ENCODE assay signal across 25 mouse cellular contexts in genomic region chr5:30717506-30717905, GRCm38 (mm10). TPM values are rescaled to one million over a fixed set of nuclear protein-coding genes. Genes with fewer than 3 reads are reported as not detected.
DNase-seq lines count a peak whose midpoint lies in the region; ATAC-seq and TF ChIP-seq lines count a peak whose summit lies in the region.
"Had no signal": no experiment of that assay in that cellular context is flagged by ENCODE, and none has a peak within 500 bp of the region (broad histone marks: within the 10 kb centered on the region; RNA-seq: fewer than 3 reads in every experiment).

No protein-coding gene starts in this region.

- no peaks in the 10 kb centered on the region for H3K9me3 ChIP-seq in forebrain, embryonic 12.5 days
- no peaks in the 10 kb centered on the region for H3K9me3 ChIP-seq in forebrain, embryonic 16.5 days (ENCODE audit: control insufficient read depth, low read length)
- no peaks in the 10 kb centered on the region for H3K9me3 ChIP-seq in midbrain, embryonic 10.5 days (replicated peaks)
- H3K9me3 ChIP-seq in midbrain, postnatal 0 days (ENCODE audit: low read length), result no peaks in the 10 kb centered on the region
- no peaks in the 10 kb centered on the region for H3K9me3 ChIP-seq in forebrain, embryonic 15.5 days
- H3K9me3 ChIP-seq in neural tube, embryonic 13.5 days, result no peaks in the 10 kb centered on the region
- H3K9me3 ChIP-seq: embryonic facial prominence, embryonic 13.5 days; heart, embryonic 15.5 days; intestine, embryonic 15.5 days; limb, embryonic 13.5 days; liver, embryonic 12.5 days had no signal

- peak overlapping the region; percentile 78; the same call in 1 of the 2 replicates for H3K27ac ChIP-seq in forebrain, embryonic 12.5 days
- H3K27ac ChIP-seq in forebrain, embryonic 16.5 days (ENCODE audit: low read length), result no peak overlapping the region
- H3K27ac ChIP-seq in midbrain, embryonic 10.5 days (replicated peaks), result peak overlapping the region; percentile 90
- no peak overlapping the region for H3K27ac ChIP-seq in midbrain, postnatal 0 days (ENCODE audit: low read depth, low read length)
- peak overlapping the region; percentile 73 for H3K27ac ChIP-seq in forebrain, embryonic 15.5 days (replicated peaks)
- H3K27ac ChIP-seq in neural tube, embryonic 13.5 days (replicated peaks), result peak overlapping the region; percentile 78; the same call in 1 of the 2 replicates
- H3K27ac ChIP-seq: embryonic facial prominence, embryonic 13.5 days; gastrocnemius, adult 2 months; heart, embryonic 15.5 days; intestine, embryonic 15.5 days; limb, embryonic 13.5 days; liver, embryonic 12.5 days had no signal

- 0 out of 2 replicates have a peak overlapping the region, but pooled peaks have one; percentile 34 for H3K4me2 ChIP-seq in forebrain, embryonic 12.5 days
- no peak overlapping the region for H3K4me2 ChIP-seq in forebrain, embryonic 16.5 days (ENCODE audit: low read length)
- H3K4me2 ChIP-seq in midbrain, postnatal 0 days (ENCODE audit: low read depth, low read length, poor library complexity, severe bottlenecking), result no peak overlapping the region
- H3K4me2 ChIP-seq in forebrain, embryonic 15.5 days (replicated peaks), result peak overlapping the region; percentile 15; the same call in 1 of the 2 replicates
- no peak overlapping the region for H3K4me2 ChIP-seq in neural tube, embryonic 13.5 days
- H3K4me2 ChIP-seq: embryonic facial prominence, embryonic 13.5 days; heart, embryonic 15.5 days; intestine, embryonic 15.5 days; limb, embryonic 13.5 days; liver, embryonic 12.5 days had no signal

- no peaks in the 10 kb centered on the region for H3K27me3 ChIP-seq in forebrain, embryonic 12.5 days
- no peaks in the 10 kb centered on the region for H3K27me3 ChIP-seq in forebrain, embryonic 16.5 days (replicated peaks; ENCODE audit: control insufficient read depth, insufficient read depth, low read length)
- H3K27me3 ChIP-seq in midbrain, embryonic 10.5 days (ENCODE audit: low read depth, poor library complexity, severe bottlenecking), result peaks cover 9% of the 10 kb centered on the region
- no peaks in the 10 kb centered on the region for H3K27me3 ChIP-seq in midbrain, postnatal 0 days (ENCODE audit: insufficient read depth, low read length)
- no peaks in the 10 kb centered on the region for H3K27me3 ChIP-seq in forebrain, embryonic 15.5 days
- no peaks in the 10 kb centered on the region for H3K27me3 ChIP-seq in neural tube, embryonic 13.5 days

- WGBS in forebrain, embryonic 12.5 days, result 86% methylated on average over 4 of the region's 4 CpGs
- WGBS in forebrain, embryonic 16.5 days, result 82% methylated on average over 4 of the region's 4 CpGs
- WGBS in midbrain, embryonic 10.5 days, result 88% methylated on average over 4 of the region's 4 CpGs
- WGBS in midbrain, postnatal 0 days, result 90% methylated on average over 4 of the region's 4 CpGs
- WGBS in forebrain, embryonic 15.5 days, result 85% methylated on average over 4 of the region's 4 CpGs
- WGBS in neural tube, embryonic 13.5 days, result 83% methylated on average over 4 of the region's 4 CpGs

- TF ChIP-seq CTCF in midbrain, postnatal 0 days (IDR thresholded peaks at IDR 0.05), result no peak

- DNase-seq in midbrain, embryonic 10.5 days (ENCODE audit: low spot score), result no peak
- no peak for DNase-seq in midbrain, postnatal 0 days (ENCODE audit: low spot score)
- DNase-seq in cerebellum, postnatal 14 days, result no peak
- DNase-seq: adrenal gland, postnatal 10 days; cerebellum, adult 18-20 months; cerebellum, postnatal 25 days; gastrocnemius, adult 2 months; heart, postnatal 4 days; kidney, postnatal 36 days; lung, adult 18-20 months; lung, postnatal 14 days; thymus, adult 18-20 months; thymus, postnatal 36 days had no signal

- ATAC-seq in forebrain, embryonic 12.5 days (ENCODE audit: low FRiP score), result no peak
- ATAC-seq in forebrain, embryonic 16.5 days, result no peak
- no peak for ATAC-seq in midbrain, postnatal 0 days (ENCODE audit: low FRiP score)
- ATAC-seq in forebrain, embryonic 15.5 days (replicated peaks), result no peak
- no peak for ATAC-seq in neural tube, embryonic 13.5 days (ENCODE audit: low read depth)
- ATAC-seq: intestine, embryonic 15.5 days; liver, embryonic 12.5 days had no signal

- no peak overlapping the region for H3K9ac ChIP-seq in forebrain, embryonic 12.5 days
- no peak overlapping the region for H3K9ac ChIP-seq in forebrain, embryonic 16.5 days (replicated peaks; ENCODE audit: low read depth, low read length)
- no peak overlapping the region for H3K9ac ChIP-seq in midbrain, postnatal 0 days (replicated peaks; ENCODE audit: low read length, poor library complexity, severe bottlenecking)
- H3K9ac ChIP-seq in forebrain, embryonic 15.5 days (replicated peaks), result no peak overlapping the region
- no peak overlapping the region for H3K9ac ChIP-seq in neural tube, embryonic 13.5 days
- H3K9ac ChIP-seq: embryonic facial prominence, embryonic 13.5 days; heart, embryonic 15.5 days; intestine, embryonic 15.5 days; limb, embryonic 13.5 days; liver, embryonic 12.5 days had no signal

- H3K4me1 ChIP-seq in forebrain, embryonic 12.5 days, result peaks cover 46% of the 10 kb centered on the region
- H3K4me1 ChIP-seq in forebrain, embryonic 16.5 days (replicated peaks; ENCODE audit: control insufficient read depth, insufficient read depth, low read length), result peaks cover 47% of the 10 kb centered on the region
- H3K4me1 ChIP-seq in midbrain, embryonic 10.5 days, result peaks cover 65% of the 10 kb centered on the region
- H3K4me1 ChIP-seq in midbrain, postnatal 0 days (ENCODE audit: insufficient read depth, low read length), result no peaks in the 10 kb centered on the region; the same call in 1 of the 2 replicates
- H3K4me1 ChIP-seq in forebrain, embryonic 15.5 days, result peaks cover 53% of the 10 kb centered on the region
- H3K4me1 ChIP-seq in neural tube, embryonic 13.5 days (replicated peaks), result peaks cover 56% of the 10 kb centered on the region

- peaks cover 19% of the 10 kb centered on the region for H3K36me3 ChIP-seq in forebrain, embryonic 12.5 days (replicated peaks)
- peaks cover 3% of the 10 kb centered on the region; the same call in 1 of the 2 replicates for H3K36me3 ChIP-seq in forebrain, embryonic 16.5 days (ENCODE audit: control insufficient read depth, insufficient read depth)
- peaks cover 59% of the 10 kb centered on the region for H3K36me3 ChIP-seq in midbrain, embryonic 10.5 days
- peaks cover 19% of the 10 kb centered on the region; the same call in 1 of the 2 replicates for H3K36me3 ChIP-seq in midbrain, postnatal 0 days (ENCODE audit: insufficient read depth, low read length)
- peaks cover 11% of the 10 kb centered on the region; the same call in 1 of the 2 replicates for H3K36me3 ChIP-seq in forebrain, embryonic 15.5 days
- peaks cover 27% of the 10 kb centered on the region for H3K36me3 ChIP-seq in neural tube, embryonic 13.5 days
- H3K36me3 ChIP-seq: embryonic facial prominence, embryonic 13.5 days; heart, embryonic 15.5 days; intestine, embryonic 15.5 days; limb, embryonic 13.5 days; liver, embryonic 12.5 days had no signal

- no peak overlapping the region for H3K4me3 ChIP-seq in forebrain, embryonic 12.5 days (replicated peaks)
- H3K4me3 ChIP-seq in forebrain, embryonic 16.5 days (replicated peaks; ENCODE audit: low read length), result no peak overlapping the region
- H3K4me3 ChIP-seq in midbrain, embryonic 10.5 days, result peak overlapping the region; percentile 36; the same call in 1 of the 2 replicates
- H3K4me3 ChIP-seq in midbrain, postnatal 0 days (ENCODE audit: low read depth, low read length), result no peak overlapping the region
- H3K4me3 ChIP-seq in forebrain, embryonic 15.5 days, result no peak overlapping the region
- no peak overlapping the region for H3K4me3 ChIP-seq in neural tube, embryonic 13.5 days
- H3K4me3 ChIP-seq: embryonic facial prominence, embryonic 13.5 days; erythroblast, embryonic 14.5 days; gastrocnemius, adult 2 months; heart, embryonic 15.5 days; intestine, embryonic 15.5 days; limb, embryonic 13.5 days; liver, embryonic 12.5 days had no signal

RNA-seq across cellular contexts. Expression of gene Dpysl5, which starts 6.1 kb away (rescaled TPM):
- 109 and 134 TPM in 2 replicates for polyA plus RNA-seq in forebrain, embryonic 12.5 days (2016; fragmentation: Nextera tagmentation; extraction: Ambion mirVana)
- 274 and 278 TPM in 2 replicates for polyA plus RNA-seq in forebrain, embryonic 16.5 days (2015; fragmentation: Nextera tagmentation; extraction: Ambion mirVana)
- 90.7 and 126 TPM in 2 replicates for polyA plus RNA-seq in midbrain, embryonic 10.5 days (2016; fragmentation: Nextera tagmentation; extraction: Ambion mirVana)
- total RNA-seq in midbrain, postnatal 0 days (2014; rRNA removed), result 334 and 374 TPM in 2 replicates
- polyA plus RNA-seq in midbrain, postnatal 0 days (2015; fragmentation: Nextera tagmentation; extraction: Ambion mirVana), result 232 and 234 TPM in 2 replicates
- polyA plus RNA-seq in forebrain, embryonic 15.5 days (2015; fragmentation: Nextera tagmentation; extraction: Ambion mirVana), result 216 and 226 TPM in 2 replicates
- polyA plus RNA-seq in neural tube, embryonic 13.5 days (2015; fragmentation: Nextera tagmentation; extraction: Ambion mirVana), result 176 and 184 TPM in 2 replicates
- total RNA-seq: megakaryocyte, adult 5-6 weeks; neutrophil, adult 5-6 weeks had no signal
- polyA plus RNA-seq: erythroblast, embryonic 14.5 days had no signal

RNA-seq across cellular contexts. Expression of gene Cenpa, which starts 50.9 kb away (rescaled TPM):
- polyA plus RNA-seq in forebrain, embryonic 12.5 days (2016; fragmentation: Nextera tagmentation; extraction: Ambion mirVana), result 325 and 333 TPM in 2 replicates
- polyA plus RNA-seq in forebrain, embryonic 16.5 days (2015; fragmentation: Nextera tagmentation; extraction: Ambion mirVana), result 95.3 and 114 TPM in 2 replicates
- polyA plus RNA-seq in midbrain, embryonic 10.5 days (2016; fragmentation: Nextera tagmentation; extraction: Ambion mirVana), result 413 and 444 TPM in 2 replicates
- total RNA-seq in midbrain, postnatal 0 days (2014; rRNA removed), result 8.9 and 9.4 TPM in 2 replicates
- polyA plus RNA-seq in midbrain, postnatal 0 days (2015; fragmentation: Nextera tagmentation; extraction: Ambion mirVana), result 19.6 and 22.6 TPM in 2 replicates
- 128 and 151 TPM in 2 replicates for polyA plus RNA-seq in forebrain, embryonic 15.5 days (2015; fragmentation: Nextera tagmentation; extraction: Ambion mirVana)
- 60.2 and 69.1 TPM in 2 replicates for polyA plus RNA-seq in neural tube, embryonic 13.5 days (2015; fragmentation: Nextera tagmentation; extraction: Ambion mirVana)

Comparison
In these comparisons a context has a peak if more than half of its experiments do, and no peak if none do; other contexts are left out.
1. H3K27ac ChIP-seq: peak in forebrain, embryonic 12.5 days (single experiment), midbrain, embryonic 10.5 days (single experiment), forebrain, embryonic 15.5 days (single experiment) and neural tube, embryonic 13.5 days (single experiment); none in forebrain, embryonic 16.5 days (single experiment) and midbrain, postnatal 0 days (single experiment).
2. H3K4me2 ChIP-seq: peak in forebrain, embryonic 12.5 days (single experiment) and forebrain, embryonic 15.5 days (single experiment); none in forebrain, embryonic 16.5 days (single experiment), midbrain, postnatal 0 days (single experiment) and neural tube, embryonic 13.5 days (single experiment).